Mouse (Mus musculus) ovary, adult 10 weeks (tissue): ENCODE measurements around the gene Mmp19. TPM values are rescaled to one million over a fixed set of nuclear protein-coding genes. Genes with fewer than 3 reads are reported as not detected.

Experiments used
- polyA plus RNA-seq: library from polyadenylated mRNA; stranded (reverse); fragments of 350-450 nt; fragmentation: Illumina TruSeq; extraction: RNeasy Lipid Tissue Mini Kit (QIAGEN cat#74804); gene quantifications from one replicate; pipeline ENCODE4 v1.2.3, GENCODE M21; 2014

Mmp19 gene
- 9.7 TPM for polyA plus RNA-seq

DNA sequence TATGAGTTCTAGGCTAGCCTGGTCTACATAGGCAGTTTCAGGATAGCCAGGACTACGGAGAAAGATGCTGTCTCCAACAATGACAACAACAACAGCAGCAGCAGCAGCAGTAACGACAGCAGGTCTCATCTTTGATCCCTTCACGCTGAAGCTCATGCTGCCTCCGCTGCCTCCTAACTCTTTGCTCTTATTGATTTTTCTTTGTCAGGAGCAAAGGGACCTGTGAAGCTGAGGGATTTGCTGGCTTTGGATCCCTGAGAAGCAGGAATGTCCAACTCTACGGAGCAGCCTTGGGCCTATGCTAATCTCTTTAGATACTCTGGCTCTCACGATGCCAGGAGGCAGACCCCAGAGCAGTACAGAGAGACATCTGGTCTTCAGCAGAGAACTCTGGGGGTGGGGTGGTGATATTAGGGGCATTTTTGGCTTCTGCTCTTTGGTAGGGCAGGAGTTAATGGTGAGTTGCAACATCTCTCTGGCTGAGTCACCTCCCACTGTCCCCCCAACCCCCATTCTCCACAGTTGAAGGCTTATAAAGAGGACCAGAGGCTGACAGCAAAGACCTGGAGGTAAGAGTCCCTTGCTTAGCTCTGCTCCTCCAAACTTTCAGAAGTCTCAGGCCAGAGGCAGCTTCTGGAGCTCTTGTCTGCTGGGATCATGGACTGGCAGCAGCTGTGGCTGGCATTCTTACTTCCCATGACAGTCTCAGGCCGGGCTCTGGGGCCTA, at the start of gene Mmp19:
TSS of gene Mmp19 (plus strand) at position 513 of the 727 bp plus-strand sequence.

DNA sequence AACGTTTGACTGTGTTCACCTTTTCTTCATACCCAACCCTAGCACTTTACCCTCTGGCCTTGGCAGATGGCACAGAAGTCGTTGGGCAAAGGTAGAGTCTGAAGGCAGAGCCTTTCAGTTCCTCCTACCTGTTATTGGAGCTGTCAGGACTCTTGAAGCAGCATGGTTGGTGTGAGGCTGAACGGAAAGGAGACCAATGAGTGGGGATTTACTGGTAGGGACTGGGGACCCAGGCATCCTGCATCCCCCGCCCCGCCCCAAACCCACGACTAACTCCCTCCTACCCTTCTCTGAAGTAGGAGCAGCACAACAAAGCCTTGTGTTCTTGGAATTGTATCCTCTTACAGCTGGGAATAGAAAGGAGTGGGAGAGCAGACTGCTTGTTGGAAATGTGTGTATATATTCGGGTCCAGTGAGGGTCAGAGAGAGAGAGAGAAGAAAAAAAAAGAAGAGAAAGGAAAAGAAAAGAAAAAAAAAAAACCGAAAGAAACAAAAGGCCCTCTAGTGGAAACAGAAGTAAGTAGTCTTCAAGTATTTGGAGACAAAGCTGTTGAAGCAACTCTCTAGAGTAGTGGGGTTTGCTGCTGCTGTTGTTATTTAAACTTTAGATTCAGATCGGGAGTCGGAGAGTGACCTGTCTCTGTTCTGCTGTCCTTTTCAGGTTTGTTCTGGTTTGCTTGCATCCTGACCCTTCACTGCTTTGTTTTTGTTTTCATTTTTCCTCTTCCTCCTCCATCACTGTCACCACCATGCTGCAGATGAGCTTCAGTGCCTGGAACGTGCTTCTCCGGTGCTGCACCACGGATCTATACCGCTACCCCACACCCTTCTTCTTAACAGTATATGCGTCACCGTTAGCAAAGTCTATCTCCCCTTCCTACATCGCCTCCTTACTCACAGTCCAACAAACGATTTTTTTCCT, 45.8 kb upstream of the Mmp19 start, which contains the start of gene Dgka:
TSS of gene Dgka (minus strand) at position 176 of the 922 bp plus-strand sequence.

DNA sequence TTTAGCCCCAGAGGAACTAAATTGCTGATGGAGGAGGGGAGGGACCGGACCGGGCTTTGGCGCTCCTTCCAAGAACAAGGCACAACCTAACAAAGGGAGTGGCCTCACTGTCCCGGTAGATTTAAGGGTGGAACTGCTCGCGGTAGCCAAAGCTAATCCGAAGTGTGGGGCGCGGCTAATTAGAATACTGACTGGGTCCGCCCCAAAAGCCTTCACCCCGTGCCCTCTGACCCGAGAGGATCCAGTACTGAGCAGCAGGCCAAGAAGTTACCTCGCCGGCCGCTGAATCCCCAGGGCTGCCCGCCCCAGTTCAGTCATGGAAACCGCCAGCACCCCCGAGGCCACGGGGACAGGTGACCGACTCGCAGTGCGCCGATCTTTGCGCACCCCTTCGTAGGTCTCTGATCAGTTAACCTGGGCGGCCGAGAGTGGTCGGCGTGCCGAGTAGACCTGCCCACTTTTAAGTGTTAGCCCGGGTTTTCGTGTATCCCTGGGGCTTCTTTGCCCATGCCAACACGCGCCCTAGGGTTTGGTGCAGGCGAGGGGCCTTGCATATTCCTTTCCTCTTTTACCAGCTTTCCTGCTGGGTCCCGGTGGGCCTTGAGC, 43.0 kb upstream of the Mmp19 start, which contains the start of gene Pym1:
TSS of gene Pym1 (plus strand) at position 244 of the 606 bp plus-strand sequence.

DNA sequence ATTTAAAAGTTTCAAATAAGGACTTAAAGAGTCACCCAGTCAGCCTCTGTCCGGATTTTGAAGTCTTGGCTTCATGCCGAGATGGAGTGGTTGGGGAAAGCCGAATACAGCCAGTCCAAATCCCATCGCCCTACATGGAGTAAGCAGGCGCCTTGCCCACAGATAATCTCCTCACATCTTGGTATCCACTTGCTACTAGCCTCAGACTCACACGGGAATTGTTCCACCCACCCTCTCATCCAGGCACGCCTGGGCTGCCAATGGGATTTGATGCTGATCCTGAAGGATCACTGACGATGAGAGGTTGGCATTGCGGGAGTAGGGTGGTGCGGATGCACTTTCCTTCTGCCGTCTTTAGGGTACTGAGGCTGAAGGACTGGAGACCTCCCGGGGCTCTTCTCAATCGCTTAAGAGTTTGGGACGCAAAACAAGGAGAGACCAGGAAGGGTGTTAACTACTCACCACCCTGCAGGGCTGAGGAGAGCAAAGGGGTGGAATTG, 13.1 kb downstream of the Mmp19 start, which contains the start of gene Dnajc14:
TSS of gene Dnajc14 (plus strand) at position 292 of the 500 bp plus-strand sequence.

DNA sequence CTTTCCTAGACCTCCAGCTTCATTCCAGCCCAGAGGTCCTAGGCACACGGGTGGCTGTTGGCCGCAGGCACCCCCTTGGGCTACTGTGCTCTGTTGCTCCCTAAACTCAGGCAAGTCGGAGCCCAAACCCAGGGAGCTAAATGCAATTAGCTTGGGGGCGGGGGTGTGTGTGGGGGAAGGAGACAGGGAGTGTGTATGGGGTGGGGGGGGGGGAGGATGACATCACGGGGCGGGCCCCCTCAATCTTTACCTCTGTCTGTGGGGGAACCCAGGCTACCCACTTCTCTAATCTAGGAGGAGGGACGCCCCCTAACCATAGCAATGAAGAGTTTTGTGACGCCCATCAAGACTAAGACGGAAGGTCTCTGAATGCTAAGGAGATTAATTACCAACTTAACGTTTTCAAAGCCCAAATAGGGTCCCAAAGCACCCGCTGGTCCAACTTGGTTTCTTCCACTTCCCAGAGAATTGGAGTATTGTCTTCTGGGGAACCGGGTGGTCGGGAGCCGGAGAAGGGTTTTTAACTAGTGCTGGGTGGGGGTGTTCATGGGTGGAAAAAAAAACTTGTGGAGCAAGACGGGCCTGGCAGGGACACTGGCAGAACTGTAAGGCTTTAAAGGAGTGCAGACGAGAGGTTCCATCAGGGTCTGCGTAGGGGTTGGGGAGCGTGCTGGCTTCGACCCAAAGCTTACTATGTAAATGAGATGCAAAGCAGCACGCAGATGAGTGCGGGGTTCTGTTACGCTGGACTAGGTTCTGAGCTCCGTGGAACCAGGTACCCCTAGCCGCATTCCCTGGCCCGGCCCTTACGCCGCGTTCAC, 13.8 kb downstream of the Mmp19 start, which contains the start of gene Tmem198b:
TSS of gene Tmem198b (minus strand) at position 100 of the 821 bp plus-strand sequence.

DNA sequence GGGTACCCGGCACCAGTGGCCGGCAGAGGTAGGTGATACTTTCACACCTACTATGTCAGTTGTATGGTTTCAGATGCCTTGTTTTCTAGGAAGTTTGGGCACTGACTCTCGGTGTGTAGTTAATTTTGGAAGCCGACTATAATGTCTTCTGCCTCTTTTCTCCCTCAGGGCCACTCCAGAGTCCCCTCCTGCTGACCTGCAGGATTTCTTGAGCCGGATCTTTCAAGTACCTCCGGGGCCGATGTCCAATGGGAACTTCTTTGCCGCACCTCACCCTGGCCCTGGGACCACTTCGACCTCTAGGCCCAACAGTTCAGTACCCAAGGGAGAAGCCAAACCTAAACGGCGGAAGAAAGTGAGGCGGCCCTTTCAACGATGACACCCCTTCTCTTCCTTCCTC, 26.3 kb downstream of the Mmp19 start, which contains the start of gene Sarnp:
TSS of gene Sarnp (plus strand) at position 301 of the 400 bp plus-strand sequence.

DNA sequence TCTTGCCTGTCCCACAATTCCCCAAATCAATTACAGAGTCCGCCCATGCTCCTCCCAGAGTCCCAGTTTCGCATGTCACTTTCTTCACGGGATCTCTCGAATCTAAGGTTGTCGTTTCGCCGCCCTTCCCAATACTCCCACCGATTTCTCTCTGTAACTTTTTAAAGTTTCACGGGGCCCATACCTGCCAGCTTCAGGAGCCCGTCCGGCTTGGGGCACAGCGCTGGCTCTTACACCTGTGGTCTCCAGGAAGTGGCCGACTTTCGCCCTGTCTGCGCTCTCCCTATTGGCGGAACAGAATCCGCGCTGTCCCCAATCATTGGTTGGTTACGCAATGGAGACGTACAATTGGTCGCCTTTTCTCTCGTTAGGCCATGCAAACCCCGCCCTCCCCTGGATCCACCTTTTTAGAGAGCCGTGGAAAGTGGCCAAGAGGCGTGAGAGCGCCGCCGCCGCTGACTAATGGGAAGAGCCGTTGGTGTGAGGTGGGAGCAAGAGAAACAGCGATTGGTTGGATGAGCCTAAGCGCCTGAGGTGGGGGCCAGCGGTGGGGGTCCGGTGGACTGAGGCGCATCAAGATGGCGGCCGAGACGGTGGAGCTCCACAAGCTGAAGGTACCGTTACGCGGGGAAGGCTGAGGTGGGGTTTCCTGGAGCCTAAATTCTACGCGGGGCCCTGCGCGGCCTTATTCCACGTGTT, 30.8 kb downstream of the Mmp19 start, which contains the start of gene Ormdl2:
TSS of gene Ormdl2 (minus strand) at position 288 of the 699 bp plus-strand sequence.

Other genes with a start within 250 kb of the Mmp19 start
- 1.3 TPM for gene Zc3h10, start 243.1 kb upstream of the Mmp19 start, polyA plus RNA-seq
- 14.5 TPM for gene Rpl41, start 241.6 kb upstream of the Mmp19 start, polyA plus RNA-seq
- gene Pa2g4, start 224.9 kb upstream of the Mmp19 start, polyA plus RNA-seq, result 143 TPM
- gene Erbb3, start 201.3 kb upstream of the Mmp19 start, polyA plus RNA-seq, result 3.8 TPM
- gene Rps26, start 164.2 kb upstream of the Mmp19 start, polyA plus RNA-seq, result 6.0 TPM
- 2.1 TPM for gene Ikzf4, start 144.9 kb upstream of the Mmp19 start, polyA plus RNA-seq
- gene Suox, start 116.8 kb upstream of the Mmp19 start, polyA plus RNA-seq, result 5.7 TPM
- 121 TPM for gene Rab5b, start 94.6 kb upstream of the Mmp19 start, polyA plus RNA-seq
- not detected for gene Pmel, start 86.7 kb upstream of the Mmp19 start, polyA plus RNA-seq
- gene Cdk2, start 85.9 kb upstream of the Mmp19 start, polyA plus RNA-seq, result 24.2 TPM
- gene Dgka, start 46.1 kb upstream of the Mmp19 start, polyA plus RNA-seq, result 3.8 TPM
- 0.71 TPM for gene Pym1, start 43.0 kb upstream of the Mmp19 start, polyA plus RNA-seq
- 45.1 TPM for gene Dnajc14, start 13.2 kb downstream of the Mmp19 start, polyA plus RNA-seq
- 5.9 TPM for gene Tmem198b, start 13.5 kb downstream of the Mmp19 start, polyA plus RNA-seq
- 466 TPM for gene Sarnp, start 26.4 kb downstream of the Mmp19 start, polyA plus RNA-seq
- 75.2 TPM for gene Ormdl2, start 30.7 kb downstream of the Mmp19 start, polyA plus RNA-seq
- 7.7 TPM for gene Gdf11, start 100.8 kb downstream of the Mmp19 start, polyA plus RNA-seq
- 496 TPM for gene Cd63, start 110.1 kb downstream of the Mmp19 start, polyA plus RNA-seq
- gene Rdh5, start 132.0 kb downstream of the Mmp19 start, polyA plus RNA-seq, result 3.0 TPM
- gene Bloc1s1, start 133.1 kb downstream of the Mmp19 start, polyA plus RNA-seq, result 9.3 TPM
- gene Itga7, start 142.9 kb downstream of the Mmp19 start, polyA plus RNA-seq, result 0.17 TPM
- not detected for gene Mettl7b, start 170.1 kb downstream of the Mmp19 start, polyA plus RNA-seq
- gene Olfr9, start 198.5 kb downstream of the Mmp19 start, polyA plus RNA-seq, result not detected
- not detected for gene Olfr763, start 219.9 kb downstream of the Mmp19 start, polyA plus RNA-seq
- not detected for gene Olfr764-ps1, start 249.0 kb downstream of the Mmp19 start, polyA plus RNA-seq